Mouse (Mus musculus): ENCODE data around the gene Eef1a1.
A peak's percentile ranks its signal among the peaks of the same experiment; 100 is the strongest.
"Not testable (repeated sequence)": the region's sequence is repeated elsewhere in the genome, so short reads cannot be mapped to it uniquely, and the experiment has no call there.

The Eef1a1 gene

GRCm38 (mm10) chr9:78488890-78489420 lies at the start of gene Eef1a1:
Eef1a1 (minus strand) TSS chr9:78489151.
- peak; percentile 83 for DNase-seq (ENCODE audit: low read depth, low spot score)

- DNase-seq (ENCODE audit: low read depth, low spot score): no peak
Measured at GRCm38 (mm10) chr9:78538421-78538820, 49.5 kb upstream of the Eef1a1 start.

GRCm38 (mm10) chr9:78537154-78537873 lies 48.4 kb upstream of the Eef1a1 start:
- no peak for DNase-seq (ENCODE audit: low read depth, low spot score)

GRCm38 (mm10) chr9:78534606-78535005 lies 45.7 kb upstream of the Eef1a1 start:
- no peak for DNase-seq (ENCODE audit: low read depth, low spot score)

GRCm38 (mm10) chr9:78533296-78533935 lies 44.5 kb upstream of the Eef1a1 start:
- no peak for DNase-seq (ENCODE audit: low read depth, low spot score)

- no peak for DNase-seq (ENCODE audit: low read depth, low spot score)
Measured at GRCm38 (mm10) chr9:78532341-78532819, 43.4 kb upstream of the Eef1a1 start.

GRCm38 (mm10) chr9:78531816-78532215 lies 42.9 kb upstream of the Eef1a1 start:
- DNase-seq (ENCODE audit: low read depth, low spot score): no peak

- peak; percentile 81 for DNase-seq (ENCODE audit: low read depth, low spot score)
Measured at GRCm38 (mm10) chr9:78527767-78528381, 38.9 kb upstream of the Eef1a1 start.

GRCm38 (mm10) chr9:78527301-78527761 lies 38.4 kb upstream of the Eef1a1 start:
- DNase-seq (ENCODE audit: low read depth, low spot score): peak; percentile 96

GRCm38 (mm10) chr9:78526206-78526605 lies 37.3 kb upstream of the Eef1a1 start:
- DNase-seq (ENCODE audit: low read depth, low spot score): no peak

- peak; percentile 83 for DNase-seq (ENCODE audit: low read depth, low spot score)
Measured at GRCm38 (mm10) chr9:78525451-78526135, 36.6 kb upstream of the Eef1a1 start.

- peak; percentile 76 for DNase-seq (ENCODE audit: low read depth, low spot score)
Measured at GRCm38 (mm10) chr9:78521689-78522088, 32.7 kb upstream of the Eef1a1 start.

- peak; percentile 52 for DNase-seq (ENCODE audit: low read depth, low spot score)
Measured at GRCm38 (mm10) chr9:78520780-78521601, 32.0 kb upstream of the Eef1a1 start.

GRCm38 (mm10) chr9:78520127-78520779 lies 31.3 kb upstream of the Eef1a1 start:
- DNase-seq (ENCODE audit: low read depth, low spot score): peak; percentile 98

- DNase-seq (ENCODE audit: low read depth, low spot score): not testable (repeated sequence)
Measured at GRCm38 (mm10) chr9:78517237-78517636, 28.3 kb upstream of the Eef1a1 start.

- no peak for DNase-seq (ENCODE audit: low read depth, low spot score)
Measured at GRCm38 (mm10) chr9:78516125-78516524, 27.2 kb upstream of the Eef1a1 start.

- DNase-seq (ENCODE audit: low read depth, low spot score): no peak
Measured at GRCm38 (mm10) chr9:78514681-78515080, 25.7 kb upstream of the Eef1a1 start.

GRCm38 (mm10) chr9:78513776-78514500 lies 25.0 kb upstream of the Eef1a1 start:
- no peak for DNase-seq (ENCODE audit: low read depth, low spot score)

- DNase-seq (ENCODE audit: low read depth, low spot score): no peak
Measured at GRCm38 (mm10) chr9:78511705-78512104, 22.8 kb upstream of the Eef1a1 start.
